Mouse (Mus musculus) heart, embryonic 14.5 days (tissue): ENCODE data around the gene Rreb1. TPM values are rescaled to one million over a fixed set of nuclear protein-coding genes. Genes with fewer than 3 reads are reported as not detected.

Experiments used
- ATAC-seq: fragments of 200-750 bp; cut with Nextera tagmentation; 2 replicates; pipeline ENCODE4 v1.8.0; 2017; ENCODE audit warnings: low read depth, moderate TSS enrichment; ENCODE audit not compliant: insufficient number of reproducible peaks, insufficient read depth, low FRiP score
- H3K27ac ChIP-seq, 2 experiments: fragments of 200-500 bp in 1 of 2; fragments of 300-500 bp in 1 of 2; sonication (generic) in 1 of 2; replicated peaks in 1 of 2; 2 replicates each; pipeline ENCODE4 v1.5.1; 2012 to 2014; ENCODE audit warnings: low read depth in 2 of 2, low read length in 2 of 2, control low read depth in 1 of 2, mild to moderate bottlenecking in 1 of 2, mixed read lengths in 1 of 2; ENCODE audit not compliant: control insufficient read depth in 1 of 2, insufficient read depth in 1 of 2
- H3K27me3 ChIP-seq: fragments of 300-500 bp; sonication (generic); 2 replicates; pipeline ENCODE4 v1.6.1; 2014; ENCODE audit warnings: mild to moderate bottlenecking, low read length, control low read depth; ENCODE audit not compliant: control insufficient read depth, insufficient read depth
- H3K36me3 ChIP-seq: fragments of 300-500 bp; sonication (generic); 2 replicates; pipeline ENCODE4 v1.6.1; 2014; ENCODE audit warnings: mild to moderate bottlenecking, control low read depth, low read length, mixed read lengths; ENCODE audit not compliant: control insufficient read depth, insufficient read depth
- H3K4me1 ChIP-seq, 2 experiments: fragments of 200-500 bp in 1 of 2; fragments of 300-500 bp in 1 of 2; sonication (generic) in 1 of 2; 2 replicates each; pipeline ENCODE4 v1.6.1; 2012 to 2014; ENCODE audit warnings: low read length in 2 of 2, control low read depth in 1 of 2, mixed read lengths in 1 of 2; ENCODE audit not compliant: control insufficient read depth in 2 of 2, insufficient read depth in 2 of 2
- H3K4me2 ChIP-seq: fragments of 300-500 bp; sonication (generic); 2 replicates; pipeline ENCODE4 v1.6.1; 2014; ENCODE audit warnings: mild to moderate bottlenecking, low read length
- H3K4me3 ChIP-seq, 2 experiments: fragments of 200-500 bp in 1 of 2; fragments of 300-500 bp in 1 of 2; sonication (generic) in 1 of 2; 2 replicates each; pipeline ENCODE4 v1.5.1; 2012 to 2014; ENCODE audit warnings: low read length in 2 of 2, mild to moderate bottlenecking in 2 of 2, control low read depth in 1 of 2, low read depth in 1 of 2, moderate library complexity in 1 of 2; ENCODE audit not compliant: control insufficient read depth in 1 of 2, insufficient read depth in 1 of 2
- H3K9ac ChIP-seq: fragments of 300-500 bp; sonication (generic); 2 replicates; pipeline ENCODE4 v1.6.1; 2014; ENCODE audit warnings: mild to moderate bottlenecking, low read length
- H3K9me3 ChIP-seq: fragments of 300-500 bp; sonication (generic); 2 replicates; pipeline ENCODE4 v1.6.1; 2016; ENCODE audit warnings: low read length, control low read depth; ENCODE audit not compliant: control insufficient read depth
- WGBS: fragments of 180-500 bp; shearing (Covaris S2); extraction: QIAGEN DNeasy Blood & Tissue Kit; methylation state at CpG from one replicate; pipeline ENCODE4 v1.1.7; 2014; 5-methylcytosine and 5-hydroxymethylcytosine counted together
- polyA plus RNA-seq: library from polyadenylated mRNA; unstranded; fragments of >200 nt; fragmentation: Nextera tagmentation; extraction: Ambion mirVana; gene quantifications from 2 replicates; pipeline ENCODE4 v1.2.1, GENCODE M21; 2014

The Rreb1 gene
- polyA plus RNA-seq, 1 experiment from 2014 or later, result 17.8 TPM

- WGBS, result 27% methylated on average over 14 of the region's 14 CpGs
- Histone ChIP-seq H3K4me1 (peaks cover 30 to 59% of the 10 kb centered on the region in 2 experiments), H3K27ac (peak overlapping the region; percentile 64 to 69; a peak in 3 of 4 replicates), H3K9me3 (no peaks in the 10 kb centered on the region), H3K9ac (peak overlapping the region; percentile 68), H3K36me3 (no peaks in the 10 kb centered on the region), H3K4me3 (peak overlapping the region; percentile 27 to 32), H3K27me3 (no peaks in the 10 kb centered on the region), H3K4me2 (peak overlapping the region; percentile 71)
- ATAC-seq, result no peak
These were observed 76.4 kb downstream of the Rreb1 start for GRCm38 (mm10) chr13:37854455-37855220.

- Histone ChIP-seq H3K4me1 (peaks cover 30 to 63% of the 10 kb centered on the region in 2 experiments), H3K4me3 (no peak overlapping the region), H3K4me2 (peak overlapping the region; percentile 71), H3K36me3 (no peaks in the 10 kb centered on the region), H3K27ac (peak overlapping the region in 1 of 2 experiments; percentile 21; a peak in 1 of 4 replicates), H3K27me3 (no peaks in the 10 kb centered on the region), H3K9ac (no peak overlapping the region), H3K9me3 (no peaks in the 10 kb centered on the region)
- 70% methylated on average over 3 of the region's 3 CpGs for WGBS
- ATAC-seq, result no peak
These were observed 77.1 kb downstream of the Rreb1 start for GRCm38 (mm10) chr13:37855221-37855757.

DNA sequence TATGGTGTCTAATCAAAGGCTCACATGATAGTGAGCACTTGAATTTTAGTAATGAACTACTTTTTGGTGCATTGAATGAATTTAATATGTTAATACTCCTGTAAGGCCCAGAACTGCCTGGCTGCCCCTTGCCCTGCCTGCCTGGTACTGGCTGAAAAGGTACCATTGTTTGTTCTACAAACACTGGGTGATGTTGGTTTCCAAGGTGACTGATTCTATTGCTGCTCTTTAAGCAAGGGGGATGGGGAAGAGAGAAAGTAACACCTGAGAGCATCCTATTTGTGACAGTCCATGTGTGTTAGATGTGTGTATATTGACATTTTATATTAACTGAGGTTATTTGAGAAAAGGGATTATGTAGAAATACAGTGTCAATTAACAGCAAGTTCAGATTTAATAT lies 77.6 kb downstream of the Rreb1 start:
- H3K9ac ChIP-seq, result no peak overlapping the region
- no peak for ATAC-seq
- H3K27ac ChIP-seq, result no peak overlapping the region
- no peak overlapping the region for H3K4me2 ChIP-seq
- H3K4me1 ChIP-seq, result peaks cover 30 to 66% of the 10 kb centered on the region in 2 experiments
- no peaks in the 10 kb centered on the region for H3K27me3 ChIP-seq
- H3K36me3 ChIP-seq, result no peaks in the 10 kb centered on the region
- no peaks in the 10 kb centered on the region for H3K9me3 ChIP-seq
- H3K4me3 ChIP-seq, result no peak overlapping the region

DNA sequence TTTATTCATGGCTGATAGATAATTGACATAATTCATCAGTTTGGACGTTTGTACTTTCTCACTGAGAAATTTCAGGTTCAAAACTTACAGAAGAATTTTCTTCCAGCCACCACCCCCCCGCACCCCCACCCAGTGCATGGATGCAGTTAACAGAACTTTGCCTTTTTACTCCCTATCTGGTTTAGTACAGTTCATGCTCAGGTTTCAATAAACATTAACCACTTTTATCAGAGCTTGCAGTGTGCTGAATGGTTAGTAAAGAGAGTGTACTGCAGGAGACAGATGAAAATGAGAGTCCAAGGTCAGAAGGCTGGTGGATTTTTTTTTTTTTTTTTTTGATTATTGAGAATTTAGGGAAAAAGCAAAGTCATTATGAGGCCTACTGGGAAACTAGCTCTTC lies 78.3 kb downstream of the Rreb1 start:
- no peaks in the 10 kb centered on the region for H3K27me3 ChIP-seq
- peak overlapping the region; percentile 83 for H3K9ac ChIP-seq
- H3K4me3 ChIP-seq, result no peak overlapping the region
- no peaks in the 10 kb centered on the region for H3K36me3 ChIP-seq
- H3K4me1 ChIP-seq, result peaks cover 30 to 74% of the 10 kb centered on the region in 2 experiments
- ATAC-seq, result no peak
- 49% methylated on average over 2 of the region's 2 CpGs for WGBS
- 0 out of 4 replicates have a peak overlapping the region, but pooled peaks of 1 of the 2 experiments have one; percentile 6 for H3K27ac ChIP-seq
- no peaks in the 10 kb centered on the region for H3K9me3 ChIP-seq
- peak overlapping the region; percentile 23; the same call in 1 of the 2 replicates for H3K4me2 ChIP-seq

DNA sequence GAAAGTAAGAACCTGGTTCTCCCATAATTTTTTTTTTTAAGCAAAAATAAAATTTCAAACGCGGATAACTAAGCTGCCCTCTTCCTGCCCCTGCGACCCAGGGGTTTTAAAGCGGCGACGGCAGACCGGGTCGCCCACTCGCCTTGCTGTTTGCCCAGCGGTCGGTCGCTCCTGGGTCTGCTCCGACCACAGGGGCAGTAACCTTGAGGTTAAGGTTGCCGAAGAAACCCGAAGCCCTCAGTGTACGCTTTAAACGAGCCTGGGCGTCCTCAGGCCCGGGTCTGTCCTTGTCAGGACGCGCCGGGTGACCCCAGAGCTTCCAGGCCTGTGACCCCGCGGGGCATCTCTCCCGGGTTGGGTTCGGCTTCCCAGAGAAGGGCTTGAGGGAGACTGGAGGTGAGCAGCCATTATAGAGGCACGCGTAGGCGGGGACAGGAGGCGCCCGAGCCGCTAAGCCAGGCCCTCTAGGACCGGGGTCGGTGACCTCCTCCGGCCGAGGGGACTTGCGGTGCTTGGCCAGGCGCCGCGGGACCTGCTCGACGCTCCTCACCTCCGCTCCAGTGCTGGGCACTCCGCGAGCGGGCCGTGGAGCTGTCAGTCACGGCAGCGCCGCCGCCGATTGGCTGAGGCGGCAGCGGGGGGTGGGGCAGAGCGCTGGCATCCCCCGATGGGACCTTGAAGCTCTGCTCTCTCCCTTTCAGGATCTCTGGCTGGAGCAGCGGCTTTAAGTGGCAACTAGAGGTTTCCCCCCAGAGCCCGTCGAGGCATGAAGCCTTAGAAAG lies 79.3 kb downstream of the Rreb1 start:
- Histone ChIP-seq H3K9ac (peak overlapping the region; percentile 83), H3K4me1 (peaks cover 32 to 74% of the 10 kb centered on the region in 2 experiments), H3K27ac (peak overlapping the region; percentile 71 to 82), H3K27me3 (no peaks in the 10 kb centered on the region), H3K4me3 (peak overlapping the region; percentile 55 to 61), H3K9me3 (no peaks in the 10 kb centered on the region), H3K4me2 (peak overlapping the region; percentile 90), H3K36me3 (no peaks in the 10 kb centered on the region)
- ATAC-seq, result peak; percentile 91
- WGBS, result under 1% methylated on average over 59 of the region's 59 CpGs

DNA sequence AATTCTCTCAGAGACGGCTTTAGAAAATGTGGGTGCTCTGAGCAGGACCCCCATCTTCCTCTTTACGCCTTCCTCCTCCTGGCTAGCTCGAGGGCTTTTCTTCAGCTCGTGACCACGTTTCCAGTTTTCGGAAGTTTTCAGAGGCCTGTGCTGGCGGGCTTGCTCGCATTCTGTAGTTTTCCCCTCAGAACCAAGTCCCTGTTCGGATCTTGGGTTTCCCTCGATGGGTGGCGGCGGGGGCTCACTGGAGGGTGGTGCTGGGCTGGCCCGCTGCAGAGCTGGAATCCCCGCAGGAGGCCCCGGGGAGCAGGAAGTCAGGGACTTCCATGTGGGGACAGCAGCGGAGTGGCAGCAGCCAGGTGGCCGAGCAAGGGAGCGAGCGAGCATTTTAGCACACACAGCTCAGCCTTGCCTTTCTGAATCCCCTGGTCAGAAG lies 79.9 kb downstream of the Rreb1 start:
- H3K27ac ChIP-seq, result peak overlapping the region; percentile 71 to 82
- WGBS, result 4% methylated on average over 19 of the region's 19 CpGs
- H3K4me3 ChIP-seq, result peak overlapping the region; percentile 55 to 61
- H3K9me3 ChIP-seq, result no peaks in the 10 kb centered on the region
- H3K9ac ChIP-seq, result peak overlapping the region; percentile 83
- peak; percentile 51 for ATAC-seq
- H3K4me1 ChIP-seq, result peaks cover 30 to 74% of the 10 kb centered on the region in 2 experiments
- no peaks in the 10 kb centered on the region for H3K27me3 ChIP-seq
- H3K4me2 ChIP-seq, result peak overlapping the region; percentile 90
- no peaks in the 10 kb centered on the region for H3K36me3 ChIP-seq

- Histone ChIP-seq H3K4me1 (peaks cover 34 to 74% of the 10 kb centered on the region in 2 experiments), H3K36me3 (no peaks in the 10 kb centered on the region), H3K9ac (peak overlapping the region; percentile 83), H3K9me3 (no peaks in the 10 kb centered on the region), H3K4me3 (peak overlapping the region; percentile 55 to 61), H3K27ac (peak overlapping the region; percentile 71 to 82), H3K27me3 (no peaks in the 10 kb centered on the region), H3K4me2 (peak overlapping the region; percentile 90)
- ATAC-seq, result no peak
- 47% methylated on average over 9 of the region's 9 CpGs for WGBS
These were observed 80.3 kb downstream of the Rreb1 start for GRCm38 (mm10) chr13:37858508-37858907.
